Mouse (Mus musculus) C2C12 (cell line): ENCODE measurements at regions not wholly inside any gene's neighbourhood (a gene's known extent, or its start where the extent isn't known, plus 50 kb on each side); places are given as distances from the start of the nearest gene placed in this dataset.

ENCODE experiments used
- CTCF ChIP-seq: IDR thresholded peaks from one replicate; pipeline ENCODE4 v1.5.1; 2011; ENCODE audit not compliant: control insufficient read depth, insufficient read depth, insufficient read length
- USF1 ChIP-seq: IDR thresholded peaks from one replicate; pipeline ENCODE4 v1.6.1; 2011; ENCODE audit warnings: low read depth, mild to moderate bottlenecking, control low read depth, moderate library complexity

DNA sequence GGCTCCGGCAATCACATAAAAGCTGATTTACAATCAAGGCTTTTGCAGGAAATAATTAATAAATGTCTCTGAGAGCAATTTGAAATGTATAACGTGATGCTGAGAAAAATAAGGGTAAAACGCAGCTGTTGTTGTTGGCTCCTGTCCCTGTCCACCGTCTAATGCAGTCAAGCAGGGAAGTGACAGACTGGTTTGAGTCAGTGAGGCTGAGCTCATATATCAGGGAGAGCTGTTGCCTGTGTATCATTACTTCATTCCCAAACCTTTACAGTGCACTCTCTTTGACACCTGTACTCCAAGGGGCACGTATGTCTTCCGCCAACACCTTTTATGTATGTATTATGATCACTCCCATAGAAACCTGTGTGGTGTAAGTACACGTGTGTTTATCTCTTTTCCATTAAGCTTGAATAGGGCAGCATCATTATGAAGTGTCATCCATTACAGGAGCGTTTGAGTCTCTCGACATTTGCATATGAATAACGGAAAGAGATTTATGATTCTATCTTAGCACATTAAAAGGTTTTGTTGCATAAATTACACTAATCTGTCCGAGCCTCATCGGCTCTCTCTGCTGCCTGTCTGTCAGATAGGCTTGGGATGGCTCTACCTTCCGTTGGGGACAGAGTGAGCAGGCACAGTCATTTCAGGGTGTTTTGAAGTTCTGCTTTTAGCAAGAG lies 107.5 kb downstream of the Cbln4 start:
- TF ChIP-seq CTCF, result no peak
- no peak for TF ChIP-seq USF1
